19 mouse cellular contexts compared by ENCODE assay signal in genomic region chr6:38885132-38885531, GRCm38 (mm10). TPM values are rescaled to one million over a fixed set of nuclear protein-coding genes. Genes with fewer than 3 reads are reported as not detected.
DNase-seq lines count a peak whose midpoint lies in the region; ATAC-seq lines count a peak whose summit lies in the region.
"Had no signal": no experiment of that assay in that cellular context is flagged by ENCODE, and none has a peak within 500 bp of the region (broad histone marks: within the 10 kb centered on the region; RNA-seq: fewer than 3 reads in every experiment).

No protein-coding gene starts in this region.

- ATAC-seq in liver, embryonic 11.5 days (replicated peaks; ENCODE audit: low FRiP score), result peak; percentile 72; the same call in 1 of the 2 replicates
- peak; percentile 83 for ATAC-seq in liver, embryonic 12.5 days
- ATAC-seq in liver, embryonic 16.5 days (ENCODE audit: low read depth), result peak; percentile 78
- ATAC-seq: forebrain, embryonic 15.5 days had no signal

- 70% methylated on average over 1 of the region's 1 CpGs for WGBS in liver, embryonic 11.5 days
- WGBS in liver, embryonic 12.5 days (ENCODE audit: insufficient replicate concordance), result 62% methylated on average over 1 of the region's 1 CpGs
- WGBS in liver, embryonic 16.5 days (ENCODE audit: insufficient replicate concordance), result 58% methylated on average over 1 of the region's 1 CpGs

- H3K9ac ChIP-seq in liver, embryonic 11.5 days (ENCODE audit: low read depth, low read length), result no peak overlapping the region
- H3K9ac ChIP-seq in liver, embryonic 12.5 days, result peak overlapping the region; percentile 47
- H3K9ac ChIP-seq in liver, embryonic 16.5 days (ENCODE audit: low read depth, low read length), result no peak overlapping the region; the same call in 1 of the 2 replicates
- H3K9ac ChIP-seq: forebrain, embryonic 15.5 days; heart, embryonic 15.5 days; hindbrain, embryonic 13.5 days had no signal

- no peaks in the 10 kb centered on the region; the same call in 1 of the 2 replicates for H3K27me3 ChIP-seq in liver, embryonic 11.5 days (replicated peaks; ENCODE audit: control insufficient read depth, insufficient read depth, low read length)
- peaks cover 15% of the 10 kb centered on the region for H3K27me3 ChIP-seq in liver, embryonic 12.5 days (replicated peaks)
- no peaks in the 10 kb centered on the region for H3K27me3 ChIP-seq in liver, embryonic 16.5 days (ENCODE audit: control insufficient read depth, insufficient read depth, low read depth, low read length)
- H3K27me3 ChIP-seq: forebrain, embryonic 15.5 days; heart, embryonic 15.5 days had no signal

- H3K9me3 ChIP-seq in liver, embryonic 11.5 days (ENCODE audit: control insufficient read depth, low read length), result no peaks in the 10 kb centered on the region
- no peaks in the 10 kb centered on the region for H3K9me3 ChIP-seq in liver, embryonic 12.5 days (replicated peaks)
- H3K9me3 ChIP-seq in liver, embryonic 16.5 days (replicated peaks; ENCODE audit: control insufficient read depth, low read length), result no peaks in the 10 kb centered on the region
- H3K9me3 ChIP-seq: embryonic facial prominence, embryonic 10.5 days; forebrain, embryonic 15.5 days; heart, embryonic 15.5 days; hindbrain, embryonic 13.5 days had no signal

- H3K4me2 ChIP-seq in liver, embryonic 11.5 days, result no peak overlapping the region
- H3K4me2 ChIP-seq in liver, embryonic 12.5 days, result peak overlapping the region; percentile 52
- H3K4me2 ChIP-seq in liver, embryonic 16.5 days (ENCODE audit: low read depth, low read length), result peak overlapping the region; percentile 30; the same call in 1 of the 2 replicates
- H3K4me2 ChIP-seq: forebrain, embryonic 15.5 days; heart, embryonic 15.5 days; hindbrain, embryonic 13.5 days had no signal

- peaks cover 28% of the 10 kb centered on the region for H3K4me1 ChIP-seq in liver, embryonic 11.5 days (replicated peaks; ENCODE audit: control insufficient read depth, insufficient read depth, low read length)
- H3K4me1 ChIP-seq in liver, embryonic 12.5 days, result peaks cover 84% of the 10 kb centered on the region
- H3K4me1 ChIP-seq in liver, embryonic 16.5 days (ENCODE audit: control insufficient read depth, low read depth, low read length), result peaks cover 38% of the 10 kb centered on the region
- H3K4me1 ChIP-seq: forebrain, embryonic 15.5 days had no signal

- no peak overlapping the region for H3K4me3 ChIP-seq in liver, embryonic 11.5 days (ENCODE audit: low read depth, low read length)
- no peak overlapping the region for H3K4me3 ChIP-seq in liver, embryonic 12.5 days
- no peak overlapping the region for H3K4me3 ChIP-seq in liver, embryonic 16.5 days (ENCODE audit: low read depth, low read length)
- H3K4me3 ChIP-seq: embryonic facial prominence, embryonic 10.5 days; erythroblast, embryonic 14.5 days; forebrain, embryonic 15.5 days; heart, embryonic 15.5 days; hindbrain, embryonic 13.5 days had no signal

- no peak for DNase-seq in liver, embryonic 11.5 days (ENCODE audit: low spot score)
- no peak for DNase-seq in liver
- no peak for DNase-seq in testis, postnatal 14 days (ENCODE audit: low spot score)
- no peak for DNase-seq in ovary, adult 18-20 months (ENCODE audit: low spot score)
- no peak for DNase-seq in urinary bladder, postnatal 10 days (ENCODE audit: low spot score)
- DNase-seq: adrenal gland, adult 2 months; adrenal gland, postnatal 25 days; cerebellum, adult 18-20 months; cerebellum, adult 9-11 months; cerebellum, postnatal 36 days; gastrocnemius, postnatal 36 days; heart, postnatal 14 days had no signal

- no peak overlapping the region for H3K27ac ChIP-seq in liver, embryonic 11.5 days (ENCODE audit: low read depth, low read length)
- peak overlapping the region; percentile 81 for H3K27ac ChIP-seq in liver, embryonic 12.5 days
- peak overlapping the region; percentile 42 for H3K27ac ChIP-seq in liver, embryonic 16.5 days (ENCODE audit: low read length)
- H3K27ac ChIP-seq: embryonic facial prominence, embryonic 10.5 days; forebrain, embryonic 15.5 days; heart, embryonic 15.5 days; hindbrain, embryonic 13.5 days had no signal

- no peaks in the 10 kb centered on the region for H3K36me3 ChIP-seq in liver, embryonic 11.5 days (ENCODE audit: control insufficient read depth, insufficient read depth, low read length)
- no peaks in the 10 kb centered on the region for H3K36me3 ChIP-seq in liver, embryonic 12.5 days
- no peaks in the 10 kb centered on the region for H3K36me3 ChIP-seq in liver, embryonic 16.5 days (ENCODE audit: control insufficient read depth, insufficient read depth)
- H3K36me3 ChIP-seq: embryonic facial prominence, embryonic 10.5 days; forebrain, embryonic 15.5 days; heart, embryonic 15.5 days; hindbrain, embryonic 13.5 days had no signal

RNA-seq across cellular contexts. Expression of gene Hipk2, which starts 9.2 kb away (rescaled TPM):
- 21.4 and 27.4 TPM in 2 replicates for polyA plus RNA-seq in liver, embryonic 11.5 days (2014; fragmentation: Nextera tagmentation; extraction: Ambion mirVana)
- 26.8 and 28.9 TPM in 2 replicates for polyA plus RNA-seq in liver, embryonic 12.5 days (2016; fragmentation: Nextera tagmentation; extraction: Ambion mirVana)
- polyA plus RNA-seq in liver, embryonic 16.5 days (2015; fragmentation: Nextera tagmentation; extraction: Ambion mirVana), result 17.5 and 19.8 TPM in 2 replicates

RNA-seq across cellular contexts. Expression of gene Tbxas1, which starts 9.9 kb away (rescaled TPM):
- polyA plus RNA-seq in liver, embryonic 11.5 days (2014; fragmentation: Nextera tagmentation; extraction: Ambion mirVana), result 11.5 and 12.0 TPM in 2 replicates
- polyA plus RNA-seq in liver, embryonic 12.5 days (2016; fragmentation: Nextera tagmentation; extraction: Ambion mirVana), result 11.3 and 12.9 TPM in 2 replicates
- polyA plus RNA-seq in liver, embryonic 16.5 days (2015; fragmentation: Nextera tagmentation; extraction: Ambion mirVana), result 10.8 and 12.8 TPM in 2 replicates
